ENCODE assay signal across 21 mouse cellular contexts in the genomic region with DNA sequence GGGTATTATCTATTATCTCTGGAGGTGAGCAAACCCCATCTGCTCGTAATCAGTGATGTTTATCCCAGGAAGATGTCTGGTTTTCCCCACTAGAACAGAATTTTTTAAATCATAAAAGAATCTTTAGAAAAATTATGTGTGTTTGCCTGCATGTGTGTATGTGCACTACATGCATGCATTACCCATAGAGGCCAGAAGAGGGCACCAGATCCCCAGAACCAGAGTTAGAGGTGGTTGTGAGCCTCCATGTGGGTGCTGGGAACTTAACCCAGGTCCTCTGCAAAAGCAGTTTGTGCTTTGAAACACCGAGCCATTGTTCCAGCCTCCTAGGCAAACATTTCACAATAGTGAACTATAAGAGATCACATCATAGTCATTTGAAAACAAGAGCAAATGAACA. TPM values are rescaled to one million over a fixed set of nuclear protein-coding genes. Genes with fewer than 3 reads are reported as not detected.
DNase-seq lines count a peak whose midpoint lies in the region; ATAC-seq and TF ChIP-seq lines count a peak whose summit lies in the region.
"Had no signal": no experiment of that assay in that cellular context is flagged by ENCODE, and none has a peak within 500 bp of the region (broad histone marks: within the 10 kb centered on the region; RNA-seq: fewer than 3 reads in every experiment).

No protein-coding gene starts in this region.

- WGBS in intestine, postnatal 0 days = 91% methylated on average over 2 of the region's 2 CpGs
- 86% methylated on average over 2 of the region's 2 CpGs for WGBS in intestine, embryonic 15.5 days
- 96% methylated on average over 2 of the region's 2 CpGs for whole genome bisulfite sequencing in midbrain, postnatal 0 days
- WGBS in midbrain, embryonic 16.5 days = 94% methylated on average over 2 of the region's 2 CpGs
- WGBS in stomach, postnatal 0 days = 89% methylated on average over 2 of the region's 2 CpGs

- TF ChIP-seq EP300 in stomach, postnatal 0 days (optimal IDR thresholded peaks at IDR 0.05) = no peak

- no peak overlapping the region for H3K27ac ChIP-seq in gastrocnemius, adult 2 months
- H3K27ac ChIP-seq in intestine, postnatal 0 days (ENCODE audit: low read depth, low read length) = no peak overlapping the region
- no peak overlapping the region for H3K27ac ChIP-seq in intestine, embryonic 15.5 days
- no peak overlapping the region for H3K27ac ChIP-seq in midbrain, postnatal 0 days (ENCODE audit: low read depth, low read length)
- no peak overlapping the region for H3K27ac ChIP-seq in midbrain, embryonic 16.5 days (ENCODE audit: low read length)
- H3K27ac ChIP-seq in stomach, postnatal 0 days (replicated peaks) = no peak overlapping the region
- H3K27ac ChIP-seq: embryonic facial prominence, embryonic 12.5 days; hindbrain, embryonic 14.5 days; midbrain, embryonic 13.5 days; stomach, embryonic 15.5 days had no signal

- H3K4me3 ChIP-seq in gastrocnemius, adult 2 months = no peak overlapping the region
- no peak overlapping the region for H3K4me3 ChIP-seq in intestine, postnatal 0 days (ENCODE audit: low read depth, low read length)
- H3K4me3 ChIP-seq in intestine, embryonic 15.5 days (replicated peaks) = no peak overlapping the region
- H3K4me3 ChIP-seq in midbrain, postnatal 0 days (ENCODE audit: low read depth, low read length) = no peak overlapping the region
- H3K4me3 ChIP-seq in midbrain, embryonic 16.5 days (ENCODE audit: low read depth, low read length) = no peak overlapping the region
- H3K4me3 ChIP-seq in stomach, postnatal 0 days (ENCODE audit: low read depth, low read length) = no peak overlapping the region
- H3K4me3 ChIP-seq: embryonic facial prominence, embryonic 12.5 days; midbrain, embryonic 13.5 days; stomach, embryonic 15.5 days had no signal

- H3K4me2 ChIP-seq in intestine, postnatal 0 days (replicated peaks; ENCODE audit: low read depth) = no peak overlapping the region
- no peak overlapping the region for H3K4me2 ChIP-seq in intestine, embryonic 15.5 days (replicated peaks)
- no peak overlapping the region for H3K4me2 ChIP-seq in midbrain, postnatal 0 days (ENCODE audit: low read depth, low read length, poor library complexity, severe bottlenecking)
- no peak overlapping the region for H3K4me2 ChIP-seq in midbrain, embryonic 16.5 days (ENCODE audit: low read length)
- no peak overlapping the region for H3K4me2 ChIP-seq in stomach, postnatal 0 days (replicated peaks; ENCODE audit: low read depth)
- H3K4me2 ChIP-seq: embryonic facial prominence, embryonic 12.5 days; hindbrain, embryonic 14.5 days; midbrain, embryonic 13.5 days; stomach, embryonic 15.5 days had no signal

- H3K27me3 ChIP-seq in intestine, postnatal 0 days (replicated peaks; ENCODE audit: control insufficient read depth, insufficient read depth, low read length) = peaks cover 2% of the 10 kb centered on the region; the same call in 1 of the 2 replicates
- H3K27me3 ChIP-seq in intestine, embryonic 15.5 days (replicated peaks) = no peaks in the 10 kb centered on the region
- no peaks in the 10 kb centered on the region for H3K27me3 ChIP-seq in midbrain, postnatal 0 days (ENCODE audit: insufficient read depth, low read length)
- H3K27me3 ChIP-seq in midbrain, embryonic 16.5 days (ENCODE audit: control insufficient read depth, insufficient read depth, low read depth, low read length) = 0 out of 2 replicates have a peak, but pooled peaks cover 2% of the 10 kb centered on the region
- no peaks in the 10 kb centered on the region for H3K27me3 ChIP-seq in stomach, postnatal 0 days (ENCODE audit: control insufficient read depth, insufficient read depth, low read length)
- H3K27me3 ChIP-seq: embryonic facial prominence, embryonic 12.5 days; midbrain, embryonic 13.5 days; stomach, embryonic 15.5 days had no signal

- peak; percentile 23; the same call in 1 of the 2 replicates for TF ChIP-seq CTCF in gastrocnemius, adult 2 months (IDR thresholded peaks at IDR 0.05)
- peak; percentile 49 for TF ChIP-seq CTCF in intestine, postnatal 0 days (IDR thresholded peaks at IDR 0.05; ENCODE audit: low read depth)
- peak; percentile 43 for TF ChIP-seq CTCF in midbrain, postnatal 0 days (IDR thresholded peaks at IDR 0.05)
- peak; percentile 41 for TF ChIP-seq CTCF in stomach, postnatal 0 days (IDR thresholded peaks at IDR 0.05; ENCODE audit: low read depth)

- H3K36me3 ChIP-seq in intestine, postnatal 0 days (ENCODE audit: control insufficient read depth, insufficient read depth) = no peaks in the 10 kb centered on the region
- H3K36me3 ChIP-seq in intestine, embryonic 15.5 days = no peaks in the 10 kb centered on the region
- H3K36me3 ChIP-seq in midbrain, postnatal 0 days (ENCODE audit: insufficient read depth, low read length) = no peaks in the 10 kb centered on the region
- H3K36me3 ChIP-seq in midbrain, embryonic 16.5 days (ENCODE audit: control insufficient read depth, insufficient read depth, low read length) = no peaks in the 10 kb centered on the region
- H3K36me3 ChIP-seq in stomach, postnatal 0 days (ENCODE audit: control insufficient read depth, insufficient read depth, low read length) = no peaks in the 10 kb centered on the region
- H3K36me3 ChIP-seq: embryonic facial prominence, embryonic 12.5 days; midbrain, embryonic 13.5 days; stomach, embryonic 15.5 days had no signal

- H3K9me3 ChIP-seq in intestine, postnatal 0 days (ENCODE audit: control insufficient read depth) = peaks cover 6% of the 10 kb centered on the region; the same call in 1 of the 2 replicates
- H3K9me3 ChIP-seq in intestine, embryonic 15.5 days = no peaks in the 10 kb centered on the region
- no peaks in the 10 kb centered on the region for H3K9me3 ChIP-seq in midbrain, postnatal 0 days (ENCODE audit: low read length)
- H3K9me3 ChIP-seq in midbrain, embryonic 16.5 days (replicated peaks; ENCODE audit: control insufficient read depth, low read length, poor library complexity, severe bottlenecking) = no peaks in the 10 kb centered on the region
- no peaks in the 10 kb centered on the region for H3K9me3 ChIP-seq in stomach, postnatal 0 days (ENCODE audit: control insufficient read depth, low read length)
- H3K9me3 ChIP-seq: embryonic facial prominence, embryonic 12.5 days; midbrain, embryonic 13.5 days; stomach, embryonic 15.5 days had no signal

- no peak overlapping the region for H3K9ac ChIP-seq in intestine, postnatal 0 days (ENCODE audit: low read depth, low read length)
- no peak overlapping the region for H3K9ac ChIP-seq in intestine, embryonic 15.5 days
- no peak overlapping the region for H3K9ac ChIP-seq in midbrain, postnatal 0 days (replicated peaks; ENCODE audit: low read length, poor library complexity, severe bottlenecking)
- H3K9ac ChIP-seq in midbrain, embryonic 16.5 days (ENCODE audit: low read depth, low read length) = no peak overlapping the region
- H3K9ac ChIP-seq in stomach, postnatal 0 days (ENCODE audit: low read length) = no peak overlapping the region
- H3K9ac ChIP-seq: embryonic facial prominence, embryonic 12.5 days; hindbrain, embryonic 14.5 days; midbrain, embryonic 13.5 days; stomach, embryonic 15.5 days had no signal

- intact Hi-C loops in gastrocnemius, adult 2 months (cut with DNase I) = no loop called here
- intact Hi-C loops in gastrocnemius, postnatal 36 days (cut with DNase I) = no loop called here

- H3K4me1 ChIP-seq in intestine, postnatal 0 days (replicated peaks; ENCODE audit: control insufficient read depth, insufficient read depth, low read length) = no peaks in the 10 kb centered on the region
- no peaks in the 10 kb centered on the region for H3K4me1 ChIP-seq in intestine, embryonic 15.5 days (replicated peaks)
- no peaks in the 10 kb centered on the region for H3K4me1 ChIP-seq in midbrain, postnatal 0 days (ENCODE audit: insufficient read depth, low read length)
- H3K4me1 ChIP-seq in midbrain, embryonic 16.5 days (ENCODE audit: control insufficient read depth, insufficient read depth, low read length) = no peaks in the 10 kb centered on the region; the same call in 1 of the 2 replicates
- H3K4me1 ChIP-seq in stomach, postnatal 0 days (replicated peaks; ENCODE audit: control insufficient read depth, insufficient read depth) = no peaks in the 10 kb centered on the region
- H3K4me1 ChIP-seq: midbrain, embryonic 13.5 days; stomach, embryonic 15.5 days had no signal

- DNase-seq in gastrocnemius, adult 2 months = no peak
- DNase-seq in gastrocnemius, postnatal 36 days = no peak
- DNase-seq in midbrain, postnatal 0 days (ENCODE audit: low spot score) = no peak
- DNase-seq in stomach, postnatal 0 days (ENCODE audit: low spot score) = no peak
- no peak for DNase-seq in urinary bladder, postnatal 14 days (ENCODE audit: low spot score)
- DNase-seq: cerebellum, postnatal 36 days; kidney, adult 18-20 months; spleen, adult 18-20 months; thymus, postnatal 25 days had no signal

- no peak for ATAC-seq in intestine, postnatal 0 days
- no peak for ATAC-seq in intestine, embryonic 15.5 days
- no peak for ATAC-seq in midbrain, postnatal 0 days (ENCODE audit: low FRiP score)
- ATAC-seq in midbrain, embryonic 16.5 days = no peak
- ATAC-seq in stomach, postnatal 0 days (ENCODE audit: low FRiP score, low TSS enrichment) = no peak
- ATAC-seq: midbrain, embryonic 13.5 days had no signal

RNA-seq across cellular contexts. Expression of a gene that starts 11.5 kb away (rescaled TPM):
- total RNA-seq in gastrocnemius, adult 2 months (2021) = 10 to 100 TPM; 40.3 to 44.8 TPM
- total RNA-seq in gastrocnemius, postnatal 36 days (2021) = 10 to 100 TPM; 36.7 to 37.6 TPM
- polyA plus RNA-seq in intestine, postnatal 0 days (2015; fragmentation: Nextera tagmentation; extraction: Ambion mirVana) = 32.3 and 32.4 TPM in 2 replicates
- polyA plus RNA-seq in intestine, embryonic 15.5 days (2015; fragmentation: Nextera tagmentation; extraction: Ambion mirVana) = 35.9 and 41.5 TPM in 2 replicates
- 23.7 and 25.0 TPM in 2 replicates for total RNA-seq in midbrain, postnatal 0 days (2014; rRNA removed)
- polyA plus RNA-seq in midbrain, postnatal 0 days (2015; fragmentation: Nextera tagmentation; extraction: Ambion mirVana) = 21.6 and 25.4 TPM in 2 replicates
- polyA plus RNA-seq in midbrain, embryonic 16.5 days (2015; fragmentation: Nextera tagmentation; extraction: Ambion mirVana) = 19.6 and 22.1 TPM in 2 replicates
- polyA plus RNA-seq in stomach, postnatal 0 days (2015; fragmentation: Nextera tagmentation; extraction: Ambion mirVana) = 26.1 and 29.8 TPM in 2 replicates

RNA-seq across cellular contexts. Expression of a gene that starts 26.9 kb away (rescaled TPM):
- not detected for total RNA-seq in gastrocnemius, adult 2 months (2021)
- not detected for total RNA-seq in gastrocnemius, postnatal 36 days (2021)
- not detected in 2 replicates for polyA plus RNA-seq in intestine, postnatal 0 days (2015; fragmentation: Nextera tagmentation; extraction: Ambion mirVana)
- polyA plus RNA-seq in intestine, embryonic 15.5 days (2015; fragmentation: Nextera tagmentation; extraction: Ambion mirVana) = not detected in 2 replicates
- not detected in 2 replicates for total RNA-seq in midbrain, postnatal 0 days (2014; rRNA removed)
- not detected in 2 replicates for polyA plus RNA-seq in midbrain, postnatal 0 days (2015; fragmentation: Nextera tagmentation; extraction: Ambion mirVana)
- not detected in 2 replicates for polyA plus RNA-seq in midbrain, embryonic 16.5 days (2015; fragmentation: Nextera tagmentation; extraction: Ambion mirVana)
- polyA plus RNA-seq in stomach, postnatal 0 days (2015; fragmentation: Nextera tagmentation; extraction: Ambion mirVana) = not detected in 2 replicates
- total RNA-seq: adrenal gland, postnatal 4 days; granulocyte monocyte progenitor cell, adult 5-6 weeks had no signal
- polyA plus RNA-seq: embryonic facial prominence, embryonic 12.5 days; hindbrain, embryonic 14.5 days; large intestine, adult 2 months; limb, embryonic 11.5 days; liver, embryonic 16.5 days; midbrain, embryonic 13.5 days; stomach, embryonic 15.5 days had no signal
